Mouse (Mus musculus): ENCODE measurements around the gene Sap30bp. TPM values are rescaled to one million over a fixed set of nuclear protein-coding genes. Genes with fewer than 3 reads are reported as not detected.

Sap30bp gene
- polyA plus RNA-seq, 2 experiments = 20.0 to 22.6 TPM

- DNase-seq (ENCODE audit: low read depth in 3 of 3, low spot score in 3 of 3) (no peak), ATAC-seq (ENCODE audit: insufficient read depth) (no peak)
- no peak overlapping the region for H3K4me3 ChIP-seq (ENCODE audit: insufficient read depth in 1 of 2, low read depth in 2 of 2, low read length in 2 of 2)
- WGBS (ENCODE audit: insufficient replicate concordance) = 83% methylated on average over 4 of the region's 4 CpGs
- H3K4me1 ChIP-seq (replicated peaks; ENCODE audit: control insufficient read depth in 2 of 2, insufficient read depth in 2 of 2, low read length in 1 of 2) = peaks cover 12 to 17% of the 10 kb centered on the region in 2 experiments
- TF ChIP-seq CTCF (IDR thresholded peaks at IDR 0.05; ENCODE audit: low read depth) (no peak), EP300 (IDR thresholded peaks at IDR 0.05; ENCODE audit: low read depth) (no peak)
- H3K9me3 ChIP-seq (ENCODE audit: control insufficient read depth, low read length) = no peaks in the 10 kb centered on the region
- peaks cover 9% of the 10 kb centered on the region for H3K36me3 ChIP-seq (replicated peaks; ENCODE audit: control insufficient read depth, insufficient read depth, low read depth)
- no peak overlapping the region; the same call in 1 of the 2 replicates for H3K27ac ChIP-seq
- H3K9ac ChIP-seq (replicated peaks) = no peak overlapping the region
- H3K27me3 ChIP-seq (ENCODE audit: control insufficient read depth, insufficient read depth, low read length) = no peaks in the 10 kb centered on the region
- no peak overlapping the region for H3K4me2 ChIP-seq (ENCODE audit: low read depth)
Observed at GRCm38 (mm10) chr11:115916579-115916978, 16.5 kb upstream of the Sap30bp start.

GRCm38 (mm10) chr11:115918637-115919036 lies 14.4 kb upstream of the Sap30bp start:
- Histone ChIP-seq H3K4me1 (replicated peaks; ENCODE audit: control insufficient read depth in 2 of 2, insufficient read depth in 2 of 2, low read length in 1 of 2) (peaks cover 0 to 5% of the 10 kb centered on the region in 2 experiments; a peak in 1 of 4 replicates), H3K27me3 (ENCODE audit: control insufficient read depth, insufficient read depth, low read length) (no peaks in the 10 kb centered on the region), H3K36me3 (replicated peaks; ENCODE audit: control insufficient read depth, insufficient read depth, low read depth) (peaks cover 10% of the 10 kb centered on the region), H3K27ac (no peak overlapping the region), H3K9me3 (ENCODE audit: control insufficient read depth, low read length) (no peaks in the 10 kb centered on the region), H3K4me3 (ENCODE audit: insufficient read depth in 1 of 2, low read depth in 2 of 2, low read length in 2 of 2) (no peak overlapping the region), H3K9ac (replicated peaks) (no peak overlapping the region), H3K4me2 (ENCODE audit: low read depth) (no peak overlapping the region)
- ATAC-seq (ENCODE audit: insufficient read depth) = no peak
- WGBS (ENCODE audit: insufficient replicate concordance) = 80% methylated on average over 5 of the region's 5 CpGs
- TF ChIP-seq EP300 (IDR thresholded peaks at IDR 0.05; ENCODE audit: low read depth) (no peak), CTCF (IDR thresholded peaks at IDR 0.05; ENCODE audit: low read depth) (no peak)
- DNase-seq (ENCODE audit: low read depth in 3 of 3, low spot score in 3 of 3) = no peak

GRCm38 (mm10) chr11:115919073-115919472 lies 14.0 kb upstream of the Sap30bp start:
- Histone ChIP-seq H3K9ac (replicated peaks) (no peak overlapping the region), H3K36me3 (replicated peaks; ENCODE audit: control insufficient read depth, insufficient read depth, low read depth) (peaks cover 10% of the 10 kb centered on the region), H3K4me3 (ENCODE audit: insufficient read depth in 1 of 2, low read depth in 2 of 2, low read length in 2 of 2) (no peak overlapping the region), H3K4me2 (ENCODE audit: low read depth) (no peak overlapping the region), H3K27me3 (ENCODE audit: control insufficient read depth, insufficient read depth, low read length) (no peaks in the 10 kb centered on the region), H3K9me3 (ENCODE audit: control insufficient read depth, low read length) (no peaks in the 10 kb centered on the region), H3K4me1 (replicated peaks; ENCODE audit: control insufficient read depth in 2 of 2, insufficient read depth in 2 of 2, low read length in 1 of 2) (peaks cover 0 to 5% of the 10 kb centered on the region in 2 experiments; a peak in 1 of 4 replicates), H3K27ac (no peak overlapping the region)
- 81% methylated on average over 5 of the region's 5 CpGs for WGBS (ENCODE audit: insufficient replicate concordance)
- TF ChIP-seq EP300 (IDR thresholded peaks at IDR 0.05; ENCODE audit: low read depth) = no peak
- TF ChIP-seq CTCF (IDR thresholded peaks at IDR 0.05; ENCODE audit: low read depth) = no peak
- ATAC-seq (ENCODE audit: insufficient read depth) (no peak), DNase-seq (ENCODE audit: low read depth in 3 of 3, low spot score in 3 of 3) (no peak)

- peaks cover 0 to 5% of the 10 kb centered on the region in 2 experiments; a peak in 1 of 4 replicates for H3K4me1 ChIP-seq (replicated peaks; ENCODE audit: control insufficient read depth in 2 of 2, insufficient read depth in 2 of 2, low read length in 1 of 2)
- peak; percentile 45 to 64 (median 49) for DNase-seq (ENCODE audit: low read depth in 3 of 3, low spot score in 3 of 3)
- ATAC-seq (ENCODE audit: insufficient read depth) = peak; percentile 73
- H3K4me2 ChIP-seq (ENCODE audit: low read depth) = no peak overlapping the region
- TF ChIP-seq EP300 (IDR thresholded peaks at IDR 0.05; ENCODE audit: low read depth) = no peak
- TF ChIP-seq CTCF (IDR thresholded peaks at IDR 0.05; ENCODE audit: low read depth) = peak; percentile 82
- no peaks in the 10 kb centered on the region for H3K9me3 ChIP-seq (ENCODE audit: control insufficient read depth, low read length)
- H3K4me3 ChIP-seq (ENCODE audit: insufficient read depth in 1 of 2, low read depth in 2 of 2, low read length in 2 of 2) = no peak overlapping the region
- no peak overlapping the region; the same call in 1 of the 2 replicates for H3K27ac ChIP-seq
- H3K36me3 ChIP-seq (replicated peaks; ENCODE audit: control insufficient read depth, insufficient read depth, low read depth) = peaks cover 10% of the 10 kb centered on the region
- no peaks in the 10 kb centered on the region for H3K27me3 ChIP-seq (ENCODE audit: control insufficient read depth, insufficient read depth, low read length)
- H3K9ac ChIP-seq (replicated peaks) = no peak overlapping the region
- 22% methylated on average over 6 of the region's 6 CpGs for WGBS (ENCODE audit: insufficient replicate concordance)
Observed at GRCm38 (mm10) chr11:115920110-115920818, 12.8 kb upstream of the Sap30bp start.

GRCm38 (mm10) chr11:115921986-115922385 lies 11.1 kb upstream of the Sap30bp start:
- H3K27ac ChIP-seq = no peak overlapping the region
- H3K9ac ChIP-seq (replicated peaks) = no peak overlapping the region
- peaks cover 4% of the 10 kb centered on the region for H3K36me3 ChIP-seq (replicated peaks; ENCODE audit: control insufficient read depth, insufficient read depth, low read depth)
- no peak for TF ChIP-seq EP300 (IDR thresholded peaks at IDR 0.05; ENCODE audit: low read depth)
- no peak for TF ChIP-seq CTCF (IDR thresholded peaks at IDR 0.05; ENCODE audit: low read depth)
- no peaks in the 10 kb centered on the region for H3K27me3 ChIP-seq (ENCODE audit: control insufficient read depth, insufficient read depth, low read length)
- no peak for ATAC-seq (ENCODE audit: insufficient read depth)
- no peak overlapping the region for H3K4me3 ChIP-seq (ENCODE audit: insufficient read depth in 1 of 2, low read depth in 2 of 2, low read length in 2 of 2)
- WGBS (ENCODE audit: insufficient replicate concordance) = 81% methylated on average over 1 of the region's 1 CpGs
- no peak overlapping the region for H3K4me2 ChIP-seq (ENCODE audit: low read depth)
- no peaks in the 10 kb centered on the region for H3K9me3 ChIP-seq (ENCODE audit: control insufficient read depth, low read length)
- DNase-seq (ENCODE audit: low read depth in 3 of 3, low spot score in 3 of 3) = no peak
- H3K4me1 ChIP-seq (replicated peaks; ENCODE audit: control insufficient read depth in 2 of 2, insufficient read depth in 2 of 2, low read length in 1 of 2) = no peaks in the 10 kb centered on the region; a peak in 1 of 4 replicates

All from liver, embryonic 14.5 days (tissue).